Mouse (Mus musculus): ENCODE measurements around the gene Cmtm5. TPM values are rescaled to one million over a fixed set of nuclear protein-coding genes. Genes with fewer than 3 reads are reported as not detected.

Cmtm5 gene
- total RNA-seq (2023), result not detected

DNA sequence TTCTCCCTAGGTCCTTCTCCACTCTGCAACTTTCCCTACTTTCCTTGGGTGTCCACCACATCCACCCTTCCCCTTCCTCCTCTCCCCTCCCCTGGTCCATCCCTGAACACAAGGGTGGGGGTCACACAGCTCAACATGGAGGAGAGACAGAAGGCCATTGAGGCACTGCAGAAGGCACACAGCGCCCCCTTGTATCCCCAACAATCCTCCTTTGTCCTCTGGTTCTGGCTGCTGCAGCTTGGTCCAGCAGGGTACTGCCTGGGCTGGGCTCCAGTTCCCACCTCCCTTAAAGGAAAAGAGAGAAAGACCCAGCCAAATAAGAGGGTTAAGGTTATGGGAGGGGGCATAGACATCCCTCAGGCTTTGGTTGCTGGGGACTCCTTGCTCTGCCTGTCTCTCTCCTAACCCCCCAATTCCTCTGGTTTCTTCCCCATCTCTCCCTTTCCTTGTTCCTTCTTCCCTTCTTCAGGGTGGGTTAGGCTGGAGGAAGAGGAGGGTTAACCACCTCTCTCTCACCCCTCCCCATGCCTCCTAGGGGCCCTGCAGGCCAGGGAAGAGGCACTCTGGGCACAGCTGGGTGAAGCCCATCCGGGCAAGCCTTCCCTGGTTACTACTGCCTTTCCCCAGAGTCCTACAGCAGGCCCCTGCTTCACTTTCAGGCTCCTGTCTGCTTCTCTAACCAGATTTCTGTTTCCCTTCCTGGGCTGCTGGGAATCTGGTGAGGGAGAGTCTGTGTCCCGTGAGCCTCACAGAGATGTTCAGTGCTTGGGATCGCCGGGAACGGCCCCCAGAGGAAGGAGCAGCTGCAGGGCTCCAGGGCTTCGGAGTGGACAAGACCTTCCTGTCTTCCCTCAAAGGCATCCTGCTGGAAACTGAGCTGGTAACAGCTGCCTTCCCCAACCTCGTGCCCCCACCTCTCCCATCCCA lies at the start of gene Cmtm5:
Gene Cmtm5, plus strand, starts transcription at position 358 of the 927 bp plus-strand sequence.

DNA sequence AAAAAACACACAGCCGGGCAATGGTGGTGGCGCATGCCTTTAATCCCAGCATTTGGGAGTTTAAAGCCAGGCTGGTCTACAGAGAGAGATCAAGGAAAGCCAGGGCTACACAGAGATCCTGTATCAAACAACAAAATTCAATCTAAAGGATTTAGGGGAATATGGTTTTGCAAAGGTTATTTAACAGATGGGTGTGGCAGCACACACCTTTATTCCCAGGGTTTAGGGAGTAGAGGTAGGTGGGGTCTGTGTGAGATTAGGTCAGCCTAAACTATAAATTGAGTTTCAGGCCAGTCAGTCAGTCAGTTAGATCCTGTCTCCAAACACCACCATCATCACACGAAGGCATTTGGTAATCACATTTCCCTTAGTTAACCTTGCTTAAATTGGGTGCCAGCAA lies 43.9 kb upstream of the Cmtm5 start, which contains the start of gene Pabpn1:
Gene Pabpn1, plus strand, starts transcription at position 301 of the 400 bp plus-strand sequence.

DNA sequence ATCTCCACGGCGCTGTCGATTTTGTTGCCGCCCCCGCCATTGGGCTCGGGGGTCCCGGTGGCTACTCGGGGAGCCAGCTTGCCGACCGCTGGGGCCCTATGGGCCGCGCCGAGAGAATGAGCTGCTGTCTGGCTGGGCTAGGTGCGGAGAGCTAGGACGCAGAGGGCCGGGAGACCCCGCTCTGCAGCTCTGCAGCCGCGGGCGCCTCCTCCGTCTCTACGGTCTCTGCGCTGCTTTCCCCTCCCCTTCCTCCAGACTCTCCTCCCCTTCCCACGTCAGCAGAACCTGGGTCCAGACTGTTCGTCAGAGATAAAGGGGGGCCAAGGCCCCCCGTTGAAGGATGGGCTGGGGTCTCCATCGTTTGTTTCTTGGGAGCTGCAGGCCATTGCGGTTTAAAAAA lies 23.2 kb upstream of the Cmtm5 start, which contains the start of gene Slc22a17:
Gene Slc22a17, minus strand, starts transcription at position 247 of the 400 bp plus-strand sequence.

DNA sequence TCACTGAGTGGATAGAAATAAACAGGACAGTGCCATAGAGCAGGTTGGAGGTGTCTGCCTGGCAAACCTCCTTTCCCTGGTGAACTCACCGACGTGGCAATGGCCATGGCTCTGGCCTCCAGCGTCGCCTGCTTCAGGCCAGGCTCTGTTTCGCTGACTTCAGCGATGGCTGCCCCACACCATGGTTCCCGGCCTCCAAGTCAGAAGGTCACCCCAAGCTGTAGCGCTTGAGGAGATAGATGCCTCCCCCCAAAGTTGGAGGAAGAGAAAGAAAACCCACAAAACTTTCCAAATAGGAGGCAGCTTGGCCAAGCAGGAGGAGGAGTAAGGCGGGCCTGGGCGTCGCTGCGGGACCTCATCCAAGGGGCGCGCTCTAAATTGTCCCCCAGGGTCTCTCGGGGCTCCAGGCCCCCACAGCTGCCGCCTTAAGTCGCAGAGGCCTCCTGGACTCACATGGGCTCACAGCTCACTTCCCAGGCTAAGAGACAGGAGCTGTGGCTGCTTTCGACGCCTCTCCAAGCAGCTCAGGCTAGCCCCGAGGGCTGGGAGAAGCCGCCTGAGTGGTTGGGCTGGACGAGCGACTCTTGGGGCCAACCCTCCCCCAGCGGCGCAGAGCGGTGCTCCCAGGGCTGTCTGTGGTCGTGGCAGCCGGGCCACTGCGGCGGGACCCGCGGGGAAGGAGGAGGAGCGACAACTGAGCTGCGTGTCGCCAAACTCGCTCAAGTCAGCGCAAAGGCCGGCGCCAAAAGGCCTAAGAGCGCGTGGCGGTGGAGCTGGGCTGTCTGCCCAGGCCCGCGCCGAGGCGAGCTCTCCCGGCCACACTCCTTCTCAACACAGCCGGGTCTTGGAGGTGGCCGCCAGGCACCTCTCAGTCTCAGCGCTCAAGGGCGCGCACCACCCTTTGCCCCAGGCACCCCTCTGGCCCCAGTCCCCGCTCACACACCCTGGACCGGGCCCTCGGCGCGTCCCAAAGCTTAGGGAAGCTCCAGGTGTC lies 10.4 kb upstream of the Cmtm5 start, which contains the start of gene Efs:
Gene Efs, minus strand, starts transcription at position 778 of the 994 bp plus-strand sequence.

DNA sequence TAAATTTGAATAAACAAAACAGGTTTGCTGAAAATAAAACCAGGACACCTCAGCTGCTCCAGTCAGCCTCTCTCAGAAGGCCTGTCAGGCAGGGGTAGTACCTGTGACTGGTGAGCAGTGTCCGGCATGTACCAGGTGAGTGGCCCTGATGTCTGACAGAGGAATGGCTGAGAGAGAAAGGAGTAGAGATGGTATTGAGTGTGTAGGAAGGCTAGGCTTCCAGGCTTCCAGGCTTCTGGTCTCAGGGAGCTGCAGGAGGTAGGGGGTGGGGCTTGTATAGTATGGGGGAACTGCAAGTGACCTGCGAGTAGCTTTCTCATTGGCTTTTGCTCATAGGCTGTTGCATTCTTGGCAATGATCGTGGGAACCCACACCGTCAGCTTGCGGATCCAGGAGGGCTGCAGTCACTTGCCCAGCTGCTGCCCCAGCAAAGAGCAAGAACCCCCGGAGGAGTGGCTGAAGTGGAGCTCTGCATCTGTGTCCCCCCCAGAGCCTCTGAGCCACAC lies 3.4 kb upstream of the Cmtm5 start, which contains the start of gene Il25:
Gene Il25, plus strand, starts transcription at position 51 of the 506 bp plus-strand sequence.

DNA sequence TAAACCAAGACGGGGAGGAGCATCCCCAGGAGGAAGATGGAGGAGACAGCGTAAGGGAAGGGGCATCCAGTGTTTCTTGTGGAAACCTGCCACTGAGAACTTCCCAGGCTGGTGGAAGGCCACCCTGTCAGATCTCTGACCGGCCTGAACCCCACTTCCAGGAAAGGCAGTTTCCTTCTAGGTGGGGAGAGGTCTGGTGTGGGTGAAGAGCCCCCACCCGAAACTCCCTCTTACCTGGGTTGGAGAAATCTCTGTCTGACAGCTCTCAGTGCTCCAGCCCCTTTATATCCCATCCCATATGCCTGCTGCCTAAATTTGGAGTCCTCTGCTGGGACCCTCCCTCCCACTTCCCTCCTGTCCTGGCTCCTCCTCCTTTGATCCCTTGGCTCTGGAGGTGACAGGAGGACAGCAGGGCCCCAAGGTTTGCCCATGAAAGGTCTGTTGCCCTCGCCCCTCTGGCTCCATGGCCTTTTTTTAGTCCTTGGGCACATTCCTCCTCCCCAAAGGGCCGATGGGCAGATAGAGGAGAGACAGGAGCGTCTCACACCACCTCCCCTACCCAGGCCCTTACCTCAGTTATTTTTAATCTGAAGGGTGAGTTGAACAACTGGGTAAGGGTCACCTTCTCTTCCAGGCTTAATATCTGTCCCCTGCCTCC lies 30.4 kb downstream of the Cmtm5 start, which contains the start of gene Myh6:
Gene Myh6, minus strand, starts transcription at position 608 of the 658 bp plus-strand sequence.

DNA sequence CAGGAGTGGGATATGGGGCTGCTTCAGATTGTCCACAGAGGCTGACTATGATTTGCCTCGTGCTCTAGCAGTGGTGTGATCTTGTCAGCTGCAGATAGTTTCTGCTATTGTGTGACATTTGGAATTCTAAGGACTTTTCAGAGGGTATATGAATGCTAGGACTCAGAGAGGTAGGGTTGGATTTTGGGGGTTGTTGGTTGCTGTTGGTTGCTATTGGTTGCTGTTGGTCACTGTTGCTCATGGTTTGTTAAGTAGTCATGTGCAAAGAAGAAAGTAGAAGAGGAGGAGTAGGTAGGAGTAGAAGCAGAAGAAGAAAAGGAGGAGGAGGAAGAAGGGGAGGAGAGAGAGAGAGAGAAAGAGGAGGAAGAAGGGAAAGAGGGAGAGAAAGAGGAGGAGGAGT lies 40.6 kb downstream of the Cmtm5 start, which contains the start of gene Gm17428:
Gene Gm17428, plus strand, starts transcription at position 301 of the 400 bp plus-strand sequence.

Other genes with a start within 250 kb of the Cmtm5 start
- 585 TPM for gene Acin1, start 249.3 kb upstream of the Cmtm5 start, total RNA-seq (2023)
- not detected for gene Gm29776, start 237.4 kb upstream of the Cmtm5 start, total RNA-seq (2023)
- not detected for gene Cebpe, start 224.1 kb upstream of the Cmtm5 start, total RNA-seq (2023)
- 0.86 TPM for gene Slc7a8, start 154.3 kb upstream of the Cmtm5 start, total RNA-seq (2023)
- not detected for gene Rnf212b, start 122.1 kb upstream of the Cmtm5 start, total RNA-seq (2023)
- gene Homez, start 65.3 kb upstream of the Cmtm5 start, total RNA-seq (2023), result 10.6 TPM
- gene Ppp1r3e, start 58.7 kb upstream of the Cmtm5 start, total RNA-seq (2023), result 10.2 TPM
- gene Bcl2l2, start 52.9 kb upstream of the Cmtm5 start, total RNA-seq (2023), result 3.5 TPM
- not detected for gene Gm20521, start 52.8 kb upstream of the Cmtm5 start, total RNA-seq (2023)
- 273 TPM for gene Pabpn1, start 43.8 kb upstream of the Cmtm5 start, total RNA-seq (2023)
- gene Slc22a17, start 23.1 kb upstream of the Cmtm5 start, total RNA-seq (2023), result 2.3 TPM
- not detected for gene Efs, start 10.1 kb upstream of the Cmtm5 start, total RNA-seq (2023)
- gene Il25, start 3.6 kb upstream of the Cmtm5 start, total RNA-seq (2023), result not detected
- not detected for gene Myh6, start 30.7 kb downstream of the Cmtm5 start, total RNA-seq (2023)
- gene Gm17428, start 40.7 kb downstream of the Cmtm5 start, total RNA-seq (2023), result not detected
- not detected for gene Myh7, start 58.4 kb downstream of the Cmtm5 start, total RNA-seq (2023)
- gene Ngdn, start 79.2 kb downstream of the Cmtm5 start, total RNA-seq (2023), result 82.5 TPM
- gene Zfhx2, start 156.1 kb downstream of the Cmtm5 start, total RNA-seq (2023), result 24.8 TPM
- 5.9 TPM for gene Thtpa, start 158.5 kb downstream of the Cmtm5 start, total RNA-seq (2023)
- gene Ap1g2, start 170.3 kb downstream of the Cmtm5 start, total RNA-seq (2023), result 123 TPM
- gene Jph4, start 180.7 kb downstream of the Cmtm5 start, total RNA-seq (2023), result not detected

Measured in CD4-positive naive resting alpha-beta T cell, adult 57 days (primary cell).